Mouse (Mus musculus) embryonic facial prominence, embryonic 10.5 days (tissue): ENCODE data around the gene Rhbdf2. TPM values are rescaled to one million over a fixed set of nuclear protein-coding genes. Genes with fewer than 3 reads are reported as not detected.

Experiments used
- DNase-seq: peaks from one replicate; pipeline ENCODE4 v3.0.0-alpha.2; 2017; ENCODE audit warnings: low spot score
- H3K27ac ChIP-seq: fragments of 300-500 bp; sonication (generic); replicated peaks from 2 replicates; pipeline ENCODE4 v1.5.1; 2016; ENCODE audit warnings: mild to moderate bottlenecking
- H3K27me3 ChIP-seq: fragments of 300-500 bp; sonication (generic); replicated peaks from 2 replicates; pipeline ENCODE4 v1.6.1; 2016; ENCODE audit warnings: low read depth, mild to moderate bottlenecking; ENCODE audit not compliant: poor library complexity, severe bottlenecking
- H3K36me3 ChIP-seq: fragments of 300-500 bp; sonication (generic); replicated peaks from 2 replicates; pipeline ENCODE4 v1.6.1; 2016; ENCODE audit warnings: mild to moderate bottlenecking, moderate library complexity
- H3K4me1 ChIP-seq: fragments of 300-500 bp; sonication (generic); 2 replicates; pipeline ENCODE4 v1.6.1; 2016
- H3K4me3 ChIP-seq: fragments of 300-500 bp; sonication (generic); 2 replicates; pipeline ENCODE4 v1.5.1; 2016; ENCODE audit warnings: mild to moderate bottlenecking, moderate library complexity
- H3K9me3 ChIP-seq: fragments of 300-500 bp; sonication (generic); 2 replicates; pipeline ENCODE4 v1.6.1; 2016; ENCODE audit warnings: mild to moderate bottlenecking
- WGBS: fragments of 180-500 bp; shearing (Covaris S2); methylation state at CpG from one replicate; pipeline ENCODE4 v1.1.7; 2016; 5-methylcytosine and 5-hydroxymethylcytosine counted together
- polyA plus RNA-seq: library from polyadenylated mRNA; unstranded; fragments of >200 nt; fragmentation: Nextera tagmentation; extraction: Ambion mirVana; gene quantifications from 2 replicates; pipeline ENCODE4 v1.2.1, GENCODE M21; 2016

Rhbdf2 gene
- polyA plus RNA-seq, 1 experiment from 2014 or later = 5.5 TPM

DNA sequence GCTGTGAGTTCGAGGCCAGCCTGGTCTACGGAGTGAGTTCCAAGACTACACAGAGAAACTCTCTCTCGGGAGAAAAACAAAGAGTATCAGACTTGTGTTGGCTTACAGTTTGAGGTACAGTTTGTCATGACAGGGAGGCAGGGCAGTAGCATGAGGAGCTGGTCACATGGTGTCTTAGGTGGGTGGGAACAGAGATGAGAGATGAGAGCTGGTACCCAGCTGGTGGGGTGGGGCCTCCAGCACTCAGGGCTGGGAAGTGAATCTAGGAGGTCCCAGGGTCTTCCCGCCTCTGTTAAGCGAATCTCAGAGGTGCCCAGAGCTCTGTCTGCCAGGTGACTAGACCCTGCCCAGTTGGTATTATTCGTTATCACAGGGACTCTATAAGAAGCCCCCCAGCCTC is 2.7 kb upstream of the Rhbdf2 start:
- Histone ChIP-seq H3K27me3 (peaks cover 7% of the 10 kb centered on the region; the same call in 1 of the 2 replicates), H3K4me3 (no peak overlapping the region), H3K27ac (peak overlapping the region; percentile 48; the same call in 1 of the 2 replicates), H3K4me1 (peaks cover 43% of the 10 kb centered on the region), H3K9me3 (no peaks in the 10 kb centered on the region), H3K36me3 (no peaks in the 10 kb centered on the region)
- WGBS = 89% methylated on average over 6 of the region's 6 CpGs
- DNase-seq = no peak

DNA sequence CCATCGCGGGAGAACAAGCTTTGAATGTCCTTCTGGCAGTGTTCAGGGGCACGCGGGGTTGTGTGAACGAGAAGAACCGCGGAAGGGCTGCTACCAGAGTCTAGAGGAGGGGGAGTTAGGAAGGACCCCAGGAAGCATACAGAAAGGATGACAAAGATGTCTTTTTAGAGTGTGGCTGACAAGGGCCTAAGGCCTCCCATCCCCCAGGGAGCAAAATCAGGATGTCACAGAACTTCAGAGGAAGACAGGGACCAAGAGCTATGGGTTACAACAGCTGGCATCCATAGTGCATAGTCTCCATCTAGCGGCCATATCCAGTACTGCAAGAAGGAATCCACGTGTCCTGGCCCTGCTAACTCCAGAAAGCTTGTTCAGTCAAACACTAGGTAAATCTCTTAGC is 1.9 kb upstream of the Rhbdf2 start:
- Histone ChIP-seq H3K27me3 (peaks cover 12% of the 10 kb centered on the region), H3K27ac (no peak overlapping the region), H3K4me1 (peaks cover 51% of the 10 kb centered on the region), H3K36me3 (no peaks in the 10 kb centered on the region), H3K4me3 (no peak overlapping the region), H3K9me3 (no peaks in the 10 kb centered on the region)
- 52% methylated on average over 9 of the region's 9 CpGs for WGBS
- DNase-seq = peak; percentile 85

DNA sequence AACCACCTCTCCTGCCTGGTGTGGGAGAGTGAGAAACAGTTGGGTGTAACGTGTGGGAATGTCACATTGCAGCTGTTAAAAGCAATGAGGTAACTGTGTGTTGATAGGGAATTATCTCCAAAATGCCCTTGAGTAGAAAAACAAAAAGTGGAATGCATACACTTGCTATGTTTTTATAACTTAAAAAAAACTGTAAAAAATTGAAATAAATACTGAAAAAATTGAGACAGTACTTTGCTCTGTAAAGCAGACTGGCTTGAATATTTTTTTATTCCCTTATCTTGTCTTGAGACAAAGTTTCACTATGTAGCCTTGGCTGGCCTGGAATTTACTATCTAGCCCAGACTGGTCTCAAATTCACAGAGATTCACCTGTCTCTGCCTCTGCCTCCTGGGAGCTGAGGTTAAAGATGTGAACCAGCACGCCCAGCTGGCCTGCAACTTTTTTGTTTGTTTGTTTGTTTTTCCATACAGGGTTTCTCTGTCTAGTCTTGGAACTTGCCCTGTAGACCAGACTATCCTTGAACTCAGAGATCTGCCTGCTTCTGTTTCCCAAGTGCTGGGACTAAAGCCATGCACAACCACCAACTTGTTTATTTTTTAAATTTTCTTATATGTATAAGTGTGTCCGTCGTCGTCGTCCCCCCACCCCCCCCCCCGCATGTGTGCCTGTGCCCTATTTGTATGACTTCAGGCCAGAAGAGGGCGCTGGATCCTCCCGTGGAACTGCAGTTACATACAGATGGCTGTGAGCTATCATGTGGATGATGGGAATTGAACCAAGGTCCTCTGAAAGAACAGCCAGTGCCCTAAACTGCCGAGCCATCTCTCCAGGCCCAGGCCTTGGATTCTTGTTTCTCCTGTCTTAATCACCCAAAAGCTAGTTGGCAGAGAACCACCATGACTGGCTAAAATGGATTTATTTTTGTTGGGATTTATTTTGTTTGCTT is 527 bp upstream of the Rhbdf2 start:
- no peak overlapping the region for H3K4me3 ChIP-seq
- WGBS = 40% methylated on average over 10 of the region's 10 CpGs
- H3K36me3 ChIP-seq = no peaks in the 10 kb centered on the region
- H3K27ac ChIP-seq = no peak overlapping the region
- H3K9me3 ChIP-seq = no peaks in the 10 kb centered on the region
- H3K4me1 ChIP-seq = peaks cover 65% of the 10 kb centered on the region
- DNase-seq = no peak
- H3K27me3 ChIP-seq = peaks cover 26% of the 10 kb centered on the region

DNA sequence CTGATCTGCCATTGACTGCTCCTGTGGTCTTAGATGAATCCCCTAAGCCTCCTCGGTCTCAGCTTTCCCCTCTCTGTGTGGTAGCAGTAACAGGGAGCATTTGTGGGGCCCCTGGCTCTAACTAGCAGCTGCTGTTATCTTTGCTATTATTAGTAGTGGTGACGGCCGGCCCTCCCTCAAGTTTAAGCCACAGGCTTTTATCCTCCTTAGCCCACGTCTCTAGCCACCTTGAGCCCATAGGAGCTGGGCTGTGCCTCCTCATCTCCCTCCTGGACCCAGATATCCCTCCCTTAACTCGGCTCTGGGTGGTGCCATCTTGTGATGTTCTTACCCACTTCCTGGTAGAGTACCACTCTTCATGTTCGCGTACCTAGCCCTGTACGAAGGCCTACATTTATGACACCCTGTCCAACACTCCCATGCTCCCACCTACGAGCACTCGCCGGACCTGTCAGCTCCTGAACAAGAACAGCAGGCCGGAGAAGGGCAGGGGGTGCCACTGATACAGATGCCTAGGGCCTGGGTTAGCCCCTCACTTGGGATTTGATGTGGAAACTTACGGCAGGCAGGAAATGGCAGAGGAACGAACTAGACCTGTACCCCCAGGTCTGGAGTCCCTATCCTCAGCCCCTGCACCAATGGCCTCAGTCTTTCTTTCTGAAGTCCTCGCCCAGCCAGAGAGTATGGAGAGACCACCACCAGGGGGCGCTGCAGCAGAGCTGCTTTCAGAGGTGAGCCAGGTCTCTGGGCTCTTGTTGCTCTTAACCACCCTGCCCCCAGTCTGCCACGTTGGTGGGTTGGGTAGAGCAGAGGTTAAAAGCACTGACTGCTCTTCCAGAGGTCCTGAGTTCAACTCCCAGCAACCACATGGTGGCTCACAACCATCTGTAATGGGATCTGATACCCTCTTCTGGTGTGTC is 1.5 kb downstream of the Rhbdf2 start:
- Histone ChIP-seq H3K4me1 (peaks cover 75% of the 10 kb centered on the region), H3K36me3 (no peaks in the 10 kb centered on the region), H3K9me3 (no peaks in the 10 kb centered on the region), H3K27ac (no peak overlapping the region), H3K27me3 (peaks cover 42% of the 10 kb centered on the region), H3K4me3 (no peak overlapping the region)
- DNase-seq = peak; percentile 76
- WGBS = 75% methylated on average over 17 of the region's 17 CpGs

DNA sequence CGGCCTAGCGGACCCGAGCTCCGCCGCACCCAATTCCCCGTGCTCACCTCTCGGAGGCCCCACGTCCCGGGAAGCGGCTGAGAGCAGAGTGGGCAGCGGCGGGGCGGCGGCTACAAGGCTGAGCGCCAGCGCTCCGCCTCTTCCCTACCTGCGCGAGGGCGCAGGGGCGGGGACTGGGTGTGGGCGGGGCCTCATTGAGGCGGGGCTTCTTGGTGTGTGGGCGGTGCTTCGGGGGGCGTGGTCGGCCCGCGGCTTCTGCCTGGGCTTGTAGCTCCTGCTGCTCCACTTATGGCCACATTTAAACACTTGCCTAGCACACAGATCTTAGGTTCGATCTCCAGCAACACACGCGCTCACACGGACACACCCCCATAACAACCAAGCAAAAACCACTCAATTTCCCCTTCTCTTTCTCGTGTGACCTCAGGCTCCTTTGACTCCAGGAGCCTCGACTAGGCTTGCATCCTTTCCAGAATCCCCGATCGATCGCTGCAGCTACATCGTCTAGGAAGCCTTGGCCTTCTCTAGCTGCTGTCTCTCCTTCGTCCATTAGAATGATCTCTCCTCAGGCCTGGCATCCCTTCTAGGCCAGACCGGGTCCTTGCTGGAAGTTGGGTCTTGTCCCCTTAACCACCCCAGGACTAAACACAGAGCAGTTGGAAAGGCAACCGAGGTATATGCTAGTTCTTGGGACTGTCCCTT is 2.5 kb downstream of the Rhbdf2 start:
- Histone ChIP-seq H3K36me3 (no peaks in the 10 kb centered on the region), H3K4me3 (peak overlapping the region; percentile 75), H3K27ac (peak overlapping the region; percentile 82), H3K27me3 (peaks cover 47% of the 10 kb centered on the region), H3K9me3 (no peaks in the 10 kb centered on the region), H3K4me1 (peaks cover 70% of the 10 kb centered on the region)
- DNase-seq = peak; percentile 93
- WGBS = 13% methylated on average over 42 of the region's 42 CpGs

DNA sequence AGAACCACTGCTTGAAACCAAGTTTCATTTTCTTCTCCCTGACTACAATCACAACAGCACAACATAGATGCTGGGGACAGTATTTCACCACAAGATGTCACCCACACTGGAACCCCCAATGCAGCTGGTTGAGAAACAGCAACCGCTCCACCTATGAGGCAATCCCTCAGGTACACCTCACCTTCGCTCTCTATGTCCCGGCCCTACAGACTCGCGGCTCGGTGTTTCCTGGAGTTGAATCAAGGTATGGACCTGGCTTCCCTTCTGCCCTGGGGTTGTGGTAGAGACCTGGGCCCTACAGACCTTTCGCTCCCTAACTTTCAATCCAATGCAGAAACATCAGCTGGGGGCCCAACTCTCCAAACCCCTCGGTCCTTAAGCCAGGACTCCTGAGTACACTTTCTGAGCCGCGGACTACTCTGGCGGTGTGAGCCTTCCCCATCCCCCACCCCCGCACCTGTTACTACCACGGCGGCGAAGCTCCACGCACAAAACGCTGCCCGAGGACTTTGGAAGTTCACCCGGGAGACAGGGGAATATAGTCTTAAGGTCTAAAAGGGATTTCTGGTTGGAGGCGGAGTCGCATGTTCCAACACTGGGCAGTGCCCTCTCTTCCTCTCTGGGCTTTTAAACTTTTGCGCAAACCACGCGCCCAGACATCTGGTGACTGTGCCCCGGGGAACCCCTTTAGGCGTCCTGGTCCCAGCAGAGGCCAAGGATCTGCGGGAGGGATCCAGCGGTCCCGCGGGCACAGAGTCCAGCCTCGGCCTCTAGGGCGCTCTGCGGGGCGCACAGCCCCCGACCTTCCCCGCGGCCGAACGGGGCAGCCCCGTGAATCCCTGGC is 3.3 kb downstream of the Rhbdf2 start:
- Histone ChIP-seq H3K4me1 (peaks cover 65% of the 10 kb centered on the region), H3K36me3 (no peaks in the 10 kb centered on the region), H3K27ac (peak overlapping the region; percentile 82), H3K27me3 (peaks cover 47% of the 10 kb centered on the region), H3K4me3 (peak overlapping the region; percentile 75), H3K9me3 (no peaks in the 10 kb centered on the region)
- DNase-seq = no peak
- WGBS = 4% methylated on average over 40 of the region's 40 CpGs

DNA sequence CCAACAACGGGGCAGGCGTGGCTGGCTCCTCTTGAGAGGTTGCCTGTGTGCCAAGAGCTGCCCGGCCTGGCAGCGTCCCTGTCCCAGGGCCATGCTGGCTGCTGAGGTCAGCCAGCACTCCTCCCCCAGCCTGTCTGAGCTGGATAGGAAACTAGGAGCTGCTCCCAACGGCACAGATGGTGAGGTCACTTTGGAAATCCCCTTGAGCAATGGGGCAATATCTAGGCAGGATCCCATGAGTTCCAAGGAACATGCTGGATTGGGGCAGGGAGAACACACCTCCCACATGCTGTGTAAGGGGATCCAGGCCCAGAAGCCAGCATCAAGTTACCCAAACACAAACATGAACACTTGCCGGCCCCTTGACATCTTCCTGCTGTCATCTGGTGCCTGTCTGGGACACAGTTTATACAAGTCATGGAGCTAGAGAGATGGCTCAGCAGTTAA is 5.5 kb downstream of the Rhbdf2 start:
- Histone ChIP-seq H3K9me3 (no peaks in the 10 kb centered on the region), H3K27me3 (peaks cover 47% of the 10 kb centered on the region), H3K36me3 (no peaks in the 10 kb centered on the region), H3K4me1 (peaks cover 78% of the 10 kb centered on the region), H3K27ac (peak overlapping the region; percentile 61), H3K4me3 (peak overlapping the region; percentile 12)
- peak; percentile 55 for DNase-seq
- WGBS = 43% methylated on average over 6 of the region's 6 CpGs

DNA sequence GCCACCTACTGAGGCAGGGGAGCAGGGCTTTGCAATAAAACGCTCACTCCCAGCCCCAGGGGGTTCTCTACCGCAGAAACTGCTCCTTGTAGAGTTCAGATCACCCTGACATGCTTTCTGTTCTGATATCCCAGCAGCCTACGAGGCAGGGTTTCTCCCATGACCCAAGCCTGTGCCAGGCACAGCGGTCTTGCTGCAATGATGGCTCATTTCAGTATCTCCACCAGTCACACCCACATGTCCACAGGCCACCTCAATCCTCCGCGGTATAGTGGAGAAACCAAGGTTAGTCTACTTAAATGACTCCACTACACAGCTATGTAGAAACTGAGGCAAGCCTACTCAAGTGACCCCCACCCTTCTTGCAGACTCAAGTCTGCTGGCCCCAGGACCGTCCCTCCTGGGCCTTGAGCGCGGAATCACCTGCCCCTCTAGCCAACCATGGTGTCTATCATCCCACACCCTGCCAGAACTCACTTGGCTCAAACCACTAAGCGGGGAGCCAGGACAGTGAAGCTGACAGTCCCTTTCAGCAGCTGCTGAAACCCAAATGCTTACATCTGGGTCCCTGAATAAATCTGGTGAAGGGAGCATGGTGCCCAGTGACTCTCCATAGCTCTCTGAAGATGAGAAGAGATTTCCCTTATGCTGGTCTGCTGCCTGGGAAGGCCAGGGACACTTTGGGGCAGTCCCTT is 6.1 kb downstream of the Rhbdf2 start:
- Histone ChIP-seq H3K27ac (peak overlapping the region; percentile 61), H3K36me3 (no peaks in the 10 kb centered on the region), H3K4me1 (peaks cover 84% of the 10 kb centered on the region), H3K27me3 (peaks cover 47% of the 10 kb centered on the region), H3K4me3 (peak overlapping the region; percentile 12; the same call in 1 of the 2 replicates), H3K9me3 (no peaks in the 10 kb centered on the region)
- no peak for DNase-seq
- 80% methylated on average over 10 of the region's 10 CpGs for WGBS

DNA sequence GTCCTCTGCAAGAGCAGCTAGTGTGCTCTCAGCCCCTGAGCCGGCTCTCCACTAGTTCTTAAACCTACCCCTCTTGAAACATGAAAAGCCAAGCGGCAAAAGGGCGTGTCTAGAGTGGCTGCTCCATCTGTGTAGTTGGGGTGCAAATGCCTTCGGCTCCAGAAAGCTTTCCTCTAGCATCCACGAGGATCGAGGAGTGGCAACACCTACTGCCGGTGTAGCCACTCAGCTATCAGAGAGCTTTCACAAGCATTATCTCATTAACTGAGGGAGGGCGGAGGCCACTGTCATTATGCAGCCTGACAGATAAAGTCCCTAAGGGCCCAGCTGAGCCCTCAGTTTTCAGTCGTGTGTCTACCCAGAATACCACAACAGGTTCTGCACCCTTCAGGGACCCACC is 6.7 kb downstream of the Rhbdf2 start:
- Histone ChIP-seq H3K4me1 (peaks cover 86% of the 10 kb centered on the region), H3K36me3 (no peaks in the 10 kb centered on the region), H3K9me3 (no peaks in the 10 kb centered on the region), H3K27me3 (peaks cover 46% of the 10 kb centered on the region), H3K4me3 (no peak overlapping the region), H3K27ac (no peak overlapping the region; the same call in 1 of the 2 replicates)
- DNase-seq = no peak
- WGBS = 48% methylated on average over 9 of the region's 9 CpGs

DNA sequence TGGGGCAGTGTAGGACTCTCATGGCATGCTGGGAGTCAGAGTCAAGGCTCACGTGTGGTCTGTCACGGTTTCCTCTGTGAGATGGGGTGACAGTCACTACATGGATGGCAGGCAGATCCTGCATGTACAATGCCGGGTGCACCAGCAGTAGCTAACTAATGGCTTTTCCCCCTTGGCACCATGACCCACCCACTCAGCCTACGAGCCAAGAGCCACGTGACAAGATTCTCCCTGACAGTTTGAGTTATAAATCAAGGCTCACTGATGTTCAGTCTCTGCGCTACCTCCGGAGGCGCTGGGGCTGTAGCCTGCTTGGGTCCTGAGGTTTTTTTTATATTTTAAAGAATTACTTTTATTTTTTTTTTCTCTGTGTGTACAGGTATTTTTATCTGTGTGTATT is 7.3 kb downstream of the Rhbdf2 start:
- Histone ChIP-seq H3K4me3 (no peak overlapping the region), H3K36me3 (no peaks in the 10 kb centered on the region), H3K27ac (no peak overlapping the region), H3K27me3 (peaks cover 41% of the 10 kb centered on the region), H3K9me3 (no peaks in the 10 kb centered on the region), H3K4me1 (peaks cover 85% of the 10 kb centered on the region)
- WGBS = 85% methylated on average over 8 of the region's 8 CpGs
- no peak for DNase-seq

DNA sequence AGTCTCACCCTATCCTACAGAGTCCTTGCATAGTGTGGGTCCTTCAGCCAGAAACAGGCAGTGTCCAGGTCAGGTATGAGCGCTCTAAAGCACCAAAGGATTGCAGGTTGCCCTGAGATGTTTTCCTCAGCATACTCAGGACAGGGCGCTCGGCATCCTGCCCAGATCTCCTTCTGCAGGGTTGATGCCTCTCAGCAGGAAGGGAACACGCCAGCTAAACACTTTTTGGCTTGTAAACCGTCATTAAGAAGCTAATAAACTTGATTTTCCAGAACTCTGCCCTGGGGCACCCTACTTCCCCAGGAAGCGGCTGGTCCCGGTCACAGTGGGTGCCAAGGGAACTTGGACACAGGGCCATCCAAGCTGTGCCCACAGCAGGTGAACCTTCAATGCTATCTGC is 7.7 kb downstream of the Rhbdf2 start:
- Histone ChIP-seq H3K4me1 (peaks cover 81% of the 10 kb centered on the region), H3K4me3 (no peak overlapping the region), H3K27me3 (peaks cover 39% of the 10 kb centered on the region), H3K36me3 (no peaks in the 10 kb centered on the region), H3K27ac (no peak overlapping the region), H3K9me3 (no peaks in the 10 kb centered on the region)
- no peak for DNase-seq
- WGBS = 87% methylated on average over 7 of the region's 7 CpGs
